Mouse (Mus musculus) CD4-positive helper T cell, adult 2 months (primary cell): ENCODE measurements around the gene Lcn2.
A peak's percentile ranks its signal among the peaks of the same experiment; 100 is the strongest.

ENCODE experiments used
- DNase-seq: peaks from one replicate; pipeline ENCODE4 v3.0.0-alpha.2; 2012; ENCODE audit warnings: low read depth, missing footprints, low spot score

Lcn2 gene

DNA sequence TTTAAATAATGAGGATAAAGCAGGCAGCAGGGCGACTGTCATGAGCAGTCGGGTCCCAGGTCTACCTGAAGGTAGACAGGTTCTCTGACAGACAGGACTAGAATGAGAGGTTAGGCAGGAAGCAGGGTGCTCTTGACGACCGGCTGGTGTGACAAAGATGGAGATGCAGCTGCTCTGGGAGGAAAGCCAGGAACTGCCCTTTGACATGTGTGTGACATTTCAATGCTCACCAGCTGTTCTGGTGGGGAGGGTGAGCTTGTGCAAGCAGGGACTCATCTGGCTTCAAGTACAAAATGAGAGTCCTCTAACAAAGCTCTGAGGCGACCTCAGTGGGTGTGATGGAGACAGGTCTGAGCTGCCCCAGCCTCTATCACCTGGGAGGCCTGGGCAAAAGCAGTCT is 25.9 kb upstream of the Lcn2 start:
- no peak for DNase-seq

- no peak for DNase-seq
Observed at GRCm38 (mm10) chr2:32412742-32413531, 24.9 kb upstream of the Lcn2 start.

GRCm38 (mm10) chr2:32411407-32411806 is 23.4 kb upstream of the Lcn2 start:
- no peak for DNase-seq

GRCm38 (mm10) chr2:32408429-32409424 is 20.7 kb upstream of the Lcn2 start:
- no peak for DNase-seq

GRCm38 (mm10) chr2:32407144-32407824 is 19.2 kb upstream of the Lcn2 start:
- DNase-seq: no peak

GRCm38 (mm10) chr2:32404663-32405062 is 16.6 kb upstream of the Lcn2 start:
- peak; percentile 93 for DNase-seq

GRCm38 (mm10) chr2:32396695-32397094 is 8.6 kb upstream of the Lcn2 start:
- DNase-seq: no peak

GRCm38 (mm10) chr2:32395946-32396621 is 8.0 kb upstream of the Lcn2 start:
- peak; percentile 92 for DNase-seq

DNA sequence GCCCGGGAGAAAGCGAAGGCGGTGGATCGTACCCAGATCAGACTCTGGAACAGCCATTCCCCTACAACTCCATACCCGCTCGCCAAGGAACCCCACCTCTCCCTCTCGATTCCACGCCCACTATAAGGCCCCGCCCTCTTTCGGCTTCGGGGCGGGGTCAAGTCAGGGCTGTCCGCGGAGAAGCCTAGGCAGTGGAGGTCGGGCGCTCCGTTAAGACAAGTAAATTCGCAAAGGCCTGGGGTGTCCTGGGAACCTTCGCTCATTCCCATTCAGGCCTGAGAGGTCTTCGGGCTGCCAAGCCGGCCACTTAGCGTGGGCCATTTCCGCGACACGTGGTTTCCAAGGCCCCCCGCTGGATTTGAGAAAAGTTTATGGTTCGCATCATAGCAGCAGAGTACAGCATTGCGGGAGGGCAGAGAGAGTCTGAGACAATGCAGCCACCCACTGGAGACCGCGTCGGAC is 7.5 kb upstream of the Lcn2 start, which contains the start of gene Ptges2:
Ptges2 (plus strand) TSS at position 413 of the 462 bp plus-strand sequence.
- DNase-seq: peak; percentile 90

DNA sequence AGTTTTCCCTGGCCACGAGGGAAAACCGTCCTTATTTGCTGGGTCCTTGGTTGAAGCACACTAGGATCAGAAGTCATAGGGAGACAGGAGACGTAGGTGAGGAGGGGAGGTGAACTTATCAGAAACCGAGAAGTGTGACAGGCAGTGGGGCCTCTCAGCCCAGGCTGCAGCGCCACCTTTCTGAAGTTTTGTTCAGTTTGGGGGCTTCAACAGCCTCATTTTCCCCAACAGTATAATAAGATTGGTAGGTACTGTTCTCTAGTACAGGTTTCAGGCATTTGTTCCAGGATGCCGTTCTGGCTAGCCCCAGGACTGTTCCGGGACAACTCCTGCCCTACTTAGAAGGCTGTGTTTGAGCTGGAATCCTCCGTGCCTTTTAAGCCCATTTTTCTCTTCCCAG is 6.9 kb upstream of the Lcn2 start:
- DNase-seq: no peak

DNA sequence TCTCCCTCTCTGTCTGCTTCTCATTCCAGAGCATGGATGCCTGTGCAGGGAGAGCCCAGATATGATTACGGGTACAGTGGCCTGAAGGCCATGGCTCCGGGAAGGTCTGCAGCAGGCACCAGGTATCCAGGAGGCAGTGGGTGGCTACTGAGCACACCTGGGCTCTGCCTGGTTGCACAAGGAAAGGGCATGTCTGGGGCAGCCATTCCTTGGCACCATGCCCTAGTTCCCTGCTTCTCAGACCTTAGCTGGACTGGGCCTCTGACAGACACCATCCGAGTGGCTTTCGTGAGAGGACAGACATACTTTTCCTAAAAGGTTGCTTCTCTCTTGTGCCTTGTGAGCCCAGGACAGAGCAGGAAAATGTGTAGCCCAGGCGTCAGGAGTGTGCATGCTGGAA is 4.0 kb upstream of the Lcn2 start:
- DNase-seq: no peak

DNA sequence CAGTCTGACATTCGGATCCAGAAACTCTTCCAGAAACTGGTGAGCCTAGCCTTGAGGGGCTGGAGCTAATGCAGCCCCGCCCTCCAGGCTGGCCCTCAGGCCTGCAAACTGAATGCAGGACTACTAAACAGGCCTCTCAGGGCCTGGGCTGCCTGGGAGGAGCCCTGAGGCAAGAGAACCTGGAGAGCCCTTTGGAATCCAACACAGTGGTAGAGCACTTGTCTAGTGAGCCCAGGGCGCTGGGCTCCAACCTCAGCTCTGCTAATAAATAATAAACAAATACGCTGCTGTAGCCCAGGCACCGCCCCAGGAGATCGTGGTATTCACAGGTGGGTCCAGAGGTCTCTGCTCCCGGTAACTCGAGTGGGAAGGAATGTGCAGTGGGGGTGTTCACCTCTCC is 2.8 kb upstream of the Lcn2 start:
- DNase-seq: no peak

- no peak for DNase-seq
Observed at GRCm38 (mm10) chr2:32389157-32389556, 1.1 kb upstream of the Lcn2 start.

DNA sequence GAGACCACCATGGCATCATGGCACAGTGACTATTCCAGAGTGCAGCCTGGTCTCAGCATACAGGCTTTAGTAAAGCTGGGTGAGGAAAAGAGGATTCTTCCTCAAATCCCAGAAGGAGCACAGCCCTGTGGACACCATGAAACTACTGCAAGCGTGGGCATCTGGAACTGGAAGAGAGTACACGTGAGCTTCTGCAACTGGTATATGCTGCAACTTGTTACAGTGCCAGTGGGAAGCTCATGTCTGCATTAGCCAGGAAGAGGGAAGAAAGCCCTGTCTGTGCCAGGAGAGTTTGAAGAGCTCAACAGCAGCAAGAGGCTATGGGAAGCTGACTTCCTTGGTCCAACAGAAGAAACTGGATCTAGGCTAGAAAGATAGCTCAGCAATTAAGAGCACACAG is 5.4 kb downstream of the Lcn2 start:
- no peak for DNase-seq

GRCm38 (mm10) chr2:32381775-32382223 is 6.3 kb downstream of the Lcn2 start, which contains the start of gene 1110008P14Rik:
Gene 1110008P14Rik (minus strand): TSS chr2:32381938.
- peak; percentile 96 for DNase-seq

GRCm38 (mm10) chr2:32381141-32381774 is 6.8 kb downstream of the Lcn2 start:
- DNase-seq: peak; percentile 40

GRCm38 (mm10) chr2:32380001-32380500 is 8.0 kb downstream of the Lcn2 start:
- no peak for DNase-seq

GRCm38 (mm10) chr2:32376963-32377362 is 11.1 kb downstream of the Lcn2 start:
- no peak for DNase-seq

DNA sequence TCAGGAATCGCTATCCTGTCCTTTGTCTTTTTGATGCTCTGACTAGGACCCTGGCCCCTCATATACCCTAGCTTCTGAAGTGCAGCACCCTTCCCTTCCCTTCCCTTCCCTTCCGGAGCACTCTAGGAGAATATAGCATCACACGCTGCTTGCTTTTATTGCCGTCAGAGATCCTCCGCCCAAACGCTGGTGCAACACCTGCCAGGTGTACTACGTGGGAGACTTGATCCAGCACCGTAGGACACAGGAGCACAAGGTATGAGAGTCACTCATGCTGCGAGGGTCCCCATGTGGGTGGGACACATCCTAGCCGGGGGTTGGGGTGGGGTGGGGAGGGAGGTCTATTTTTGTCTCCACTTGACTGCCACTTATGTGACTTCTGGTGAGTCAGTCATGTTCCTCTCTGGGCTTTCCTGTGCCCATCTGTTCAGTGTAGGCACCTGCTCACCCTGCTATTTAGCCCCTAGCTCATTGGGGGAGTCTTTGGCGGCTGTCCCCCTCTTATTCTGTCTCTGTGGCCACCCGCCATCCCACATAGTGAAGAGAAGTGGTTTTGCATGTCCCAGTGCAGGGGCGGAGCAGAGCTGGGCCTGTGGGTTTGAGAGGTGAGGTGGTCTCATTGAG is 12.6 kb downstream of the Lcn2 start:
- no peak for DNase-seq

GRCm38 (mm10) chr2:32374191-32374590 is 13.9 kb downstream of the Lcn2 start:
- no peak for DNase-seq
